Mouse (Mus musculus): Measurements from ENCODE around the gene Serinc3.

- TF ChIP-seq CTCF (IDR thresholded peaks at IDR 0.05; ENCODE audit: insufficient read depth, low read length) (no peak), POLR2A (IDR thresholded peaks at IDR 0.05; ENCODE audit: borderline replicate concordance, extremely low read depth, low read depth, low read length) (no peak)
These were observed 48.7 kb downstream of the Serinc3 start for GRCm38 (mm10) chr2:163596057-163596872.
